Mouse (Mus musculus): ENCODE measurements at regions not wholly inside any gene's neighbourhood (a gene's known extent, or its start where the extent isn't known, plus 50 kb on each side); places are given as distances from the start of the nearest gene placed in this dataset.
A peak's percentile ranks its signal among the peaks of the same experiment; 100 is the strongest.

DNA sequence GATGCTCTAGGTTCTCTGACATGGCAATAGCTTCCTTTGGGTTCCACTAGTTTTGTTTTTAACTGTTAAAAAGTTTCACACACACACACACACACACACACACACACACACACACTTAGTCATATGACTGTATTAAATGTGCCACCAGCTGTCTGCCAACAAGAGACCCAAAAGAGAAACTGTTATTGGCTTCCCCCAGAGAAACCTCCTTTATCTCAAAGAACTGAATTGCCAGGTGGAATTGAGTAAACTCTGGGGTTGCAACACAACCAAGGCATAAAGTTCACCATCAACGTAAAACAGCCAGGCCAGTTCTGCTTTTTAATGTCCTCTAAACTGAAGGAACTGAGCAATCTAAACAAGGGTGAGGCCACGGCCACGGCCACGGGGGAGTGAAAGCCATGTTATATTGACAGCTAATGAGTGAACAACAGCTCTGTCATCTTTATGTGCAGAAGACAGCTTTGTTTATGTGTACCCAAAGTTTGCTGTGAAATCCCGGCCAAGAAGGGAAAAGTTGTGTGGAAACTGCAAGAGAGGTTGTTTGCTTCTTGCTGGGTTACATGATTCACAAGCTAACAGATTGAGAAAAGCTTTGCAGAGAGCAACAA is 69.3 kb downstream of the Btg1 start:
- peak; percentile 34 for DNase-seq
- Histone ChIP-seq H3K4me3 (replicated peaks; ENCODE audit: extremely low read depth, low read depth, low read length) (no peak overlapping the region), H3K4me1 (ENCODE audit: control insufficient read depth, insufficient read depth, low read length) (peaks cover 10% of the 10 kb centered on the region)
- TF ChIP-seq POLR2A (IDR thresholded peaks at IDR 0.05; ENCODE audit: borderline replicate concordance, extremely low read depth, low read depth, low read length) (no peak), CTCF (IDR thresholded peaks at IDR 0.05; ENCODE audit: insufficient read depth, low read length) (no peak)
- WGBS = 26% methylated on average over 5 of the region's 5 CpGs

DNA sequence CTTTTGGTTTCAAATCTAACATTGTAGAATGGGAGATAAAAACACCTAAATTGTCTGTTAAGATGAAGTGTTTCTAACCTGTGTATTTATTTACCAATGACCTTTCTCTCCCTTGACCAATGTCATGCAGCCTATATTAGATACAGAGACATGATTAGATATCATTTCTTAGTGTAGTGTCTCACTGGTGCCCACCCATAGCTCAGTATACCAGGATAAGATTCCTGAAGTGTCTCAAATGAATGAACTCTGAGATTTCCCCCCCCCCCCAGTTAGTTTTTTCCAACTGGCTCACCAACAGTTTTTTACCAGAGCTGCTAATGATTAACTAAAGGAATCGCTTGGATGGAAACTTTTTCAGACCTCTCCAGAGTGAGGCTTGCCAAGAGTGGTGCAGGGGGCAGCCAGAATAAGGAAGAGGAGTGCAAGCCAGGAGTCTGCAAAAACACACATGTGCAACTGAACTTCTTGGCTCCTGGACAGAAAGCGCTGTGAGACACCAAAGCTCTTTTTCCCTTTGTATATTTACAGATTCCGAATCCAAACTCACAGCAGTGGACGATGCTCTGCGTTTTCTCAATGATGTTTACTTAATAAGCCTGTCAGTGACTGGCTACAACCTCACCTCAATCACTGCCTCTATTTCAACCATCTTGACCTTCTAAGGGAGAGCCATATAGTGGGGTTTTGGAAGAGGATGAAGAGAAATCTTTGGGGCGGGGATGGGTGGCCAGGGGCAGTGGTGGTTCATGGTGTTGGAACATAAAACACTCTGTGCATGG is 70.0 kb downstream of the Btg1 start:
- H3K4me3 ChIP-seq (replicated peaks; ENCODE audit: extremely low read depth, low read depth, low read length) = no peak overlapping the region
- no peak for TF ChIP-seq CTCF (IDR thresholded peaks at IDR 0.05; ENCODE audit: insufficient read depth, low read length)
- no peak for TF ChIP-seq POLR2A (IDR thresholded peaks at IDR 0.05; ENCODE audit: borderline replicate concordance, extremely low read depth, low read depth, low read length)
- DNase-seq = peak; percentile 33
- peaks cover 12% of the 10 kb centered on the region for H3K4me1 ChIP-seq (ENCODE audit: control insufficient read depth, insufficient read depth, low read length)
- 27% methylated on average over 6 of the region's 6 CpGs for WGBS

DNA sequence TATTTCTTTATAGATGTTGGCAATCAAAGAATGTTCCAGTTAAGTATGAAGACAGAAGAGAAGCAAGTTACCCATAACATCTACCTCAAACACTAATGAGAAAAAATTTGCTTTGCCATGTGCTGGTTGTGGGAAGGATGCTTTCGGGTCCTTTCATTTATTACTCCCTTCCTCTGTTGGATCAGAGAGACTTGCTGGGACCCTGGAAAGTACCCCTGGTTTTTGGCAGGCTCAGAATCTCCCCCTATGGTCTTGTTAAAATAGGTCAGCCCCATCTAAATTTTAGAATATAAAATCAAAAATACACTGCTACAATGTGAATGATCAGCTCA is 70.6 kb downstream of the Btg1 start:
- TF ChIP-seq CTCF (IDR thresholded peaks at IDR 0.05; ENCODE audit: insufficient read depth, low read length) = no peak
- TF ChIP-seq POLR2A (IDR thresholded peaks at IDR 0.05; ENCODE audit: borderline replicate concordance, extremely low read depth, low read depth, low read length) = no peak
- no peak for DNase-seq
- WGBS = 83% methylated on average over 1 of the region's 1 CpGs
- Histone ChIP-seq H3K4me1 (ENCODE audit: control insufficient read depth, insufficient read depth, low read length) (peaks cover 12% of the 10 kb centered on the region), H3K4me3 (replicated peaks; ENCODE audit: extremely low read depth, low read depth, low read length) (no peak overlapping the region)

DNA sequence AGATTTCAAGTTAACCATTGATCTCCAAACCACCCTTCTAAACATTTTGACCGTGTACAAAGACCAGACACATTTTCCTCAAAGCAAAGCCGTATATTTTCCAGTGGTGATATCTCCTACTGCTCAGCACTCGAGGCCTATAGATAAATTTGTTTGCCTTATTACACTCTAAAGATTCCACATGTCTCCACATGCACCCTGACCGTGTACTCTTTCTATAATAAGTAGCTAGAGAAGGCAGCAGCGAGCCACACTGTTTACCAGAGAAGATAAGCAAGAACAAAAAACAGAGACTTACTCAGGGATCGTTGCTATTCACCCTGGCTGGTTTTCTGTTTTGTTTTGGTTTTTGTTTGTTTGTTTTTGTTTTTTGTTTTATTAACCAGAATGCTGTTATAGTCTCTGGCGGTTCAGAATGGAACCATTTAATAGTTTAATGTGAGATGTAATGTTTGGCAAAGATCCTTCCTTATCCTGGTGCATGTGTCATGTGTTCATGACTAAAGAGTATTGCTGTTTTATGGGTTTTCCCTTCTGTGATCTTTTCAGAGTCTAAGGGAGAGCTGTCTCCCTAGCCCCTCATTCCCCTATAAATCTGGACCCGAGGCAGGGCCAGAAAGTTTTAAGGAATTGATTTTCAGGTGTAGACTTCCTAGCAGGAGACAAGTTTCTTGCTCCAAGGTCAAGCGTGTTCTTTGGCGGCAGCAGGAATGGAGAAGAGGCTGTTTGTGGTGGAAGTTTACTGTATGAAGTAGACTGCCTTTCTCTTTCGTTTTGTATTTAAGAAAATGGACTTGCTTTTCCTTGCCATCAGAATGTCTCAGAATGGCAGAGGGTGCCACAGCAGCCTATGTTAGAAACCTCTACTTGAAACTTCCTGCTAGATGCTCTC is 73.4 kb downstream of the Btg1 start:
- TF ChIP-seq POLR2A (IDR thresholded peaks at IDR 0.05; ENCODE audit: borderline replicate concordance, extremely low read depth, low read depth, low read length) (no peak), CTCF (IDR thresholded peaks at IDR 0.05; ENCODE audit: insufficient read depth, low read length) (no peak)
- 45% methylated on average over 11 of the region's 11 CpGs for WGBS

DNA sequence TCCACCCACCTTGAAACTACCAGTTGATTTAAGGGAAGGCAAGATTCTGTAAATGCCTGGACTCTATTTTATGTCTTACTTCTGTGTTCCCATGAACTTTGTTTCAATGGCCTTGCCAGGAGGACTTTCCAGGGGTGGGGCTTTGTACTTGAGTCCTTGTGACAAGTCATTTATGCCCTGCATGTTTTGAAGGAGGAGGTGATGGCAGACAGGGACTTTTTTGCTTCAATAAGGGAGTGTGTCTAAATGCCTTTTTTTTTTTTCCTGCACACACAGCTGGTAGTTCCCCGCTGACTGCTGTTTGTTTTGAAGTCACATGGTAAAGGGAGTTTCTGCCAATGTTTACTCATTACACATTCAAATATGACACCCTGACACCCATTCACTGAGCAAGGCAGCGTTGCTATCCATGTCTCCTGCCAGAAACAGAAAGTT is 74.1 kb downstream of the Btg1 start:
- Histone ChIP-seq H3K4me1 (ENCODE audit: control insufficient read depth, insufficient read depth, low read length) (peaks cover 10% of the 10 kb centered on the region), H3K4me3 (replicated peaks; ENCODE audit: extremely low read depth, low read depth, low read length) (no peak overlapping the region)
- TF ChIP-seq POLR2A (IDR thresholded peaks at IDR 0.05; ENCODE audit: borderline replicate concordance, extremely low read depth, low read depth, low read length) (no peak), CTCF (IDR thresholded peaks at IDR 0.05; ENCODE audit: insufficient read depth, low read length) (no peak)
- 11% methylated on average over 2 of the region's 2 CpGs for WGBS
- DNase-seq = peak; percentile 30

More for the DNA sequence above, 73.4 kb downstream of the Btg1 start:
- H3K4me3 ChIP-seq (replicated peaks; ENCODE audit: extremely low read depth, low read depth, low read length) = no peak overlapping the region
- peaks cover 12% of the 10 kb centered on the region for H3K4me1 ChIP-seq (ENCODE audit: control insufficient read depth, insufficient read depth, low read length)
- DNase-seq = no peak

DNA sequence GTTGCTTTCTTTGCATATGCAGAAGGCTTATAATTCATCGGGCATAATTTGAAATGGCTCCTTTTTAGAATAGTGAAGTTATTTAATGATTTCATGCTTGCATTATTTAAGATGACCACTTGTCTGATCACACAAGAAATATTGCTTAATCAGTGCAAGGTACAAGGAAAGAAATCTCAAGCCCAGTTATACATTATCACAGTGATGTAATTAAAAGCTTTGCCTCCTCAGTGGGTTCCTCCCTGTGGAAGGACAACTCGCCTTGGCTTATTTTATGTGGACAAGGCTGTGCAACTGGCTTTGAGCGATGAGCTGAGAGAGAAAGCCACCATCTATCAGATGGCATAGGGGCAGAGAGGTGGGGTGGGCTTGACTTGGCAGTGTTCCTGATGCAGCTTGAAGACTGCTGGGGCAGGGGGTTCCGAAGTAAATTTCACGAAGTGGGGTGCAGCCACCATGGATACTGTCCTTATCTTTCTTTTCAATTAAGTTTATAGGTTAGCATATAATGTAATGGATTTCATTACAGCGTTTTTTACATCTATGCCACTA is 74.6 kb downstream of the Btg1 start:
- Histone ChIP-seq H3K4me1 (ENCODE audit: control insufficient read depth, insufficient read depth, low read length) (peaks cover 10% of the 10 kb centered on the region), H3K4me3 (replicated peaks; ENCODE audit: extremely low read depth, low read depth, low read length) (no peak overlapping the region)
- DNase-seq = no peak
- 70% methylated on average over 6 of the region's 6 CpGs for WGBS
- no peak for TF ChIP-seq POLR2A (IDR thresholded peaks at IDR 0.05; ENCODE audit: borderline replicate concordance, extremely low read depth, low read depth, low read length)
- no peak for TF ChIP-seq CTCF (IDR thresholded peaks at IDR 0.05; ENCODE audit: insufficient read depth, low read length)

DNA sequence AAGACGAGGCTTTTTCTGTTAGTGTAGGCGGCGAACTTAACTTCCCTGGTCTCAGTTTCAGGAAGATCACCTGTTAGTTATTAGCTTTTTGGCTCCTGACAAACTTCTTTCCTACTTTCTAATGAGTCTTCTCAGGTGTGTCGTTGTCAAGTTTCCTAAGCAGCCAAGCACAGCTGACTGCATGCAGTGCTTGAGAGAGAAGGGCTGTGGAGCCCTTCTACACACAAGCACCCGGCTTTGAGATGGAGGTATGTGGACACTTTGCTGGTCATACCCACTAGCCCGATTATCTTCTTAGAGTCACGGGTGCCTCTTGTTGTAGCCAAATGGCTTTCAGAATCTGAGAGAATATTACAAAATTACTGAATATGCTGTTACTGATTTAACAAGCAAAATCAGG is 76.0 kb downstream of the Btg1 start:
- WGBS = 75% methylated on average over 7 of the region's 7 CpGs
- DNase-seq = no peak
- peaks cover 10% of the 10 kb centered on the region for H3K4me1 ChIP-seq (ENCODE audit: control insufficient read depth, insufficient read depth, low read length)
- H3K4me3 ChIP-seq (replicated peaks; ENCODE audit: extremely low read depth, low read depth, low read length) = no peak overlapping the region
- TF ChIP-seq POLR2A (IDR thresholded peaks at IDR 0.05; ENCODE audit: borderline replicate concordance, extremely low read depth, low read depth, low read length) (no peak), CTCF (IDR thresholded peaks at IDR 0.05; ENCODE audit: insufficient read depth, low read length) (no peak)

DNA sequence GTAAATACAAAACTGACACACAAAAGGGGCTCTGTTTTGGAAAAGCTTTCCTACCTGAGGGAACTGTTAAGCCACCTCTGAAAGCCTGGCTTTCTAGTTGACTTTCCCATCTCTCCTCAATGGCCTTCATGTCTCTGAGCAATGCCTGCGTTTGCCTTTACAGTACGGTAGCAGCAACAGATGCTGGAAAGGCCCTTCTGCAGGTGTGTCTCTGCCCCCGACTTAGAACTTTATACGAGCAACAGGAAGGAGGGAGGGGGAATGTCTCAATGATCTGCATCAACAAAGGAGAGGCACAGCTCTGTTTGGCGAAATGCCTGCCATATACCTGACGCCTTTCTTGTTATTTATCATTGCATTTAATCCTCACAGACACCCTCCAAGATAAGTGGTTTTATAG is 77.0 kb downstream of the Btg1 start:
- peaks cover 10% of the 10 kb centered on the region for H3K4me1 ChIP-seq (ENCODE audit: control insufficient read depth, insufficient read depth, low read length)
- TF ChIP-seq POLR2A (IDR thresholded peaks at IDR 0.05; ENCODE audit: borderline replicate concordance, extremely low read depth, low read depth, low read length) = no peak
- WGBS = 66% methylated on average over 6 of the region's 6 CpGs
- no peak overlapping the region for H3K4me3 ChIP-seq (replicated peaks; ENCODE audit: extremely low read depth, low read depth, low read length)
- DNase-seq = no peak

DNA sequence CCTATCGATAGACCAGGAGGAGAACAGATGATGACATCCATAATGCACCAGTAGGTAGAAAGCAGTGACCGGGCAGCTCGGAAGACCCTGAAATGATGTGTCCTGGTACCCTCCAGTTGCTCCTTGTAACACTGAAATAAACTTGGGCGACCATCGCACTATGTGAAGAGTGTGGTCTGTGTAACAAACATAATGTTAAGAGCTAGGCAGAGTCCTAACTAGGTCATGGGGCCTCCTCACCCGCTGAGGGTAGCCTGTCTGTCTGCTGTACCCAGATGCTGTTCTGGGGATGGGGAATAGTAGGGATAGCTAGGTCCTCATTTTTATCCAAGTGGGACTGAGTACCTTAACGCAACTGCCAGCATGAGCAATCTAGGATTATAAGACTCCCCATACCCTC is 79.8 kb downstream of the Btg1 start:
- TF ChIP-seq CTCF (IDR thresholded peaks at IDR 0.05; ENCODE audit: insufficient read depth, low read length) = no peak
- no peak for TF ChIP-seq POLR2A (IDR thresholded peaks at IDR 0.05; ENCODE audit: borderline replicate concordance, extremely low read depth, low read depth, low read length)
- WGBS = 96% methylated on average over 7 of the region's 7 CpGs
- DNase-seq = no peak
- no peak overlapping the region for H3K4me3 ChIP-seq (replicated peaks; ENCODE audit: extremely low read depth, low read depth, low read length)
- no peaks in the 10 kb centered on the region; the same call in 1 of the 2 replicates for H3K4me1 ChIP-seq (ENCODE audit: control insufficient read depth, insufficient read depth, low read length)

Data from lung, adult 2 months (tissue).